Mouse (Mus musculus) c-Kit-positive CD71-positive TER-119-negative erythroid progenitor cells, embryonic 14.5 days (primary cell): ENCODE data around the gene Itgb8.

Experiments
- DNase-seq: peaks from one replicate; pipeline ENCODE4 v3.0.0-alpha.2; 2013; ENCODE audit warnings: low read depth

The Itgb8 gene

DNA sequence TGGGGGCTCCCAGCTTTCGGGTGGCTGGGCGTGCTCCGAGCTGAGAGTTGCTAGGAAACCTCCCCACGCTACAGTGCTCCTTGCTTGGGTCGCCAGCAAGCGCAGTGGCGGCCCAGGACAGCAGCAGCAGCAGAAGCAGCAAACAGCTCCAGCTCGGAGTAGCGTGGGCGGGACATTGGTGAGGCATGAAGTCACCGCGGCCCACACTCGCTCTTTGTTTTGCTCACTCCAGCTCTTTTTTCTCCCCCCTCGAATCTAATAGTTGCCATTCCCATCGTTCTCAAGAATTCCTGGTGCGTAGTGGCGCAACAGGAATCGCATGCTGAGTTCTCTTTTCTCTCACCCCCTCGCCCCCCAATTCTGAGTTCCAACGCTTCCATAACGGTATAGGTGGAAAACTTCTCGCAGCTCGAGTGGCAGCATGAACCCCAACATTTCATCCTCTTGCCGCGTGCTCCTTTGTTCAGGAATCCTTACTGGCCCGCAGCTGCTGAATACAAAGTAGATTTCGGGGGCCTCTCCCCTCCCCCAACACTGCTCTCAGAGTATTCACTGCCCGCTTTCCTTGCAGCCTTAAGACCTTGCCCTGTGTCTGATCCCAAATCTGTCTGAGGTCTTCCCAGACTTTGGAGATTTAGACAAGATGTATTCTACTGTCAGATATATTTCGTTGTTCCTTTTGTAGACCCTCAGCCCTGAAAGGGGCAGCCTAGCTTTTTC is at the start of gene Itgb8:
TSS of gene Itgb8 (minus strand) at position 107 of the 720 bp plus-strand sequence.
- no peak for DNase-seq

- DNase-seq: no peak
Measured at GRCm38 (mm10) chr12:119276282-119276681, 37.7 kb upstream of the Itgb8 start.

DNA sequence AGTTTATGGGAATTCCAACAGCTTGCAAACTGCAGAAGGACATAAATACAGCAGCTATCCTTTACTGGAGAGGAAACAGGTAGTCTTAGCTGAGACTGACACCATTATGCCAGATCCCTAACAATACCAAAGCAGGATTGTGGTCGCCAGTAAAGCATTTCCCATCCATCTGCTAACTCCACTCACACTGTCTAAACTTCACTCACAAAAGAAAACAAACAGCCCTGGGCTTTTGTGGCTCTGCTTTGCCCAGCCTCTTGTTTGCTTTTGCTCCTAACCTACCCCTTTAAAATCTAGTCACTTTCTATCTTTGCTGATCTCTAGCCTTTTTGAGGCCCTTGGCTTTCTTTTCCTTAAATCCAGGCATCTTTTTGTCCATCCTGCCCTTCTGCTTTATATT is 35.0 kb upstream of the Itgb8 start:
- no peak for DNase-seq

GRCm38 (mm10) chr12:119271964-119272363 is 33.4 kb upstream of the Itgb8 start:
- no peak for DNase-seq

GRCm38 (mm10) chr12:119270036-119270435 is 31.4 kb upstream of the Itgb8 start:
- DNase-seq: no peak

DNA sequence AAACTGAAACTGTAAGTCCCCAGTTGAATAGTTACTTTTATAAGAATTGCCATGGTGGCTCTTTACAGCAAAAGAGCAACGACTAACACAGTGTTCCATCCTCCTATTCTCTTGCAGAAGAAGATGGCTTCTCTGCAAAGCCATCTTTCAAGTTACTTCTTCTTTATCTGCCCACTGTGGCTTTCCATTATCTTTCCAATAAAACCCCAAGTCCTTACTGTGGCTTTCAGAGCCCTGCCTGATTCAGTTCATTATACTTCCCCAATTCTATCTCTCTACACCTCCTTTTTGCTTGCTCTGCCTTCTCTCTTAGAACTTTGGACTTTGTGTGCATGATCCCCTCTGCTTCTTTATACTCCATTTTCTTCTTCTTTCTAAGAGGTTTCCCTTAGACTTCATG is 30.1 kb upstream of the Itgb8 start:
- no peak for DNase-seq

DNA sequence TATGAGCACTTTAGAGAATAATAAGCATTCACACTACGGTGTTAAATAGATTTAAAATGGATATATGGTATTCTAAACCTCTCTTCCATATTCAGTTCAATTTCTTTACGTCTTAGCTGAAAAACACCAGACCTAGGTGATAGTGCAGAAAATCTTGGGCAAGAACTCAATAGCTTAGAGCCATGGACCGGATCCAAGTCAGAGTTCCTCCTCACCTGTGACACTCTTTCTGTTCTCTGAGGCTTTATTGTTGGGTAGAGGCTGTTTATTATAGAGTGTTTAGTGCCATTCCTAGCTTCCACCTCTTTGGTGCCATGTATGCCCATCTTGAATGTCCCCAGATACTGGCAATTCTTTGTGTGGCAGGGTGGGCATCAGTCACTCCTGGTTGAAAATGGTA is 25.9 kb upstream of the Itgb8 start:
- no peak for DNase-seq

DNA sequence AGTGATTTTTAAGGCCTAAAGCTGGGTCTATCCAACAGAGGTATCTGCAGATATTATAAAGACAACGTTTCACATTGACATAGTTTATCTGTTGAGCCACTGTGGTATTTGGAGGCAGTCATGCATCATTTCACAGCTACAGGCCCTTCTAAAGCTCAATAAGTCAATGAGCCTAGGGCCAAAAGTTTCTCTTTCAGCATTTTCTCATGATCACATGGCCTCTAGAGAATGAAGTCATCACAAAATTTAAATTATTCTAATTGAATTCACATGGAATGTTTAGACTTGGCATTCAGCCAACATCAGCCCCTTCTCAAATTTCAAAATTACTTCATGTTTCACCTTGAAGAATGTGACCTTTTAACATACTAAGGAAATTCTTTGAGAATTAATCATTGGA is 10.0 kb upstream of the Itgb8 start:
- DNase-seq: no peak

DNA sequence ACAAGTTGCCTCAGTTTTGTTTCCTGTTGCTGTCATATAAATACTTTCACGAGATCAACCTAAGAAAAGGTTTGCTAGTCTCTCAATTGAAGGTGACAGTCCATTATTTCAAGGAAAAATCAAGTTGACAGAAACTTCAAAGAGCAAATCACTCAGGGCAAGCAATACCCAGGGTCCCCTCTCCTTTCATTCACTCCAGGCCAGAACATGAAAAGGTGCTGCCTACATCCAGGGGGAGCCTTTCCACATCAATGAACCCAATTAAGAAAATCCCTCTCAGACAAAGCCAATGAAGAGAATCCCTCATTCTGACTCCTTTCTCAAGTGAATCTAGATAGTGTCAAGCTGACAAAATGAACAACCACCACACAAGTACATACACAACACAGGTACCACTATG is 2.5 kb upstream of the Itgb8 start:
- DNase-seq: no peak

- no peak for DNase-seq
Measured at GRCm38 (mm10) chr12:119237921-119238695, 494 bp downstream of the Itgb8 start.

- DNase-seq: no peak
Measured at GRCm38 (mm10) chr12:119237241-119237920, 1.2 kb downstream of the Itgb8 start.

DNA sequence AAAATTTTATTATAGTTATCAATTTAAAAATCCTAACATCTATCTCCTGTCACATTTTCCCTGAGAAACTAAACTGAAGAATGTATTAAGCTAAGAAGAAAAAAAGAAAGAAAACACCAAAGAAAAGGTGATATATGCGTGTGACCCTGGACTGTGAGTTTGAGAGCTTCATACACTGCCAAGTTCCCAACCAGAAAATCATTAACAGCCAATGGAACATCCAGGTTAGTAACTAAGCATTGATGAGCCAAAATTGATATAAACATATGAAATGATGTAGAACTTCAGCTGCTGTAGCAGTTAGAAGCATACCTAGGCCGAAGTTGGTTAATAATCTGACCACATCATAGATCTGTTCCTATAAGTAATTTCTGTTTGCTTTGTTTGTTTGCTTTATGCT is 6.8 kb downstream of the Itgb8 start:
- DNase-seq: no peak

DNA sequence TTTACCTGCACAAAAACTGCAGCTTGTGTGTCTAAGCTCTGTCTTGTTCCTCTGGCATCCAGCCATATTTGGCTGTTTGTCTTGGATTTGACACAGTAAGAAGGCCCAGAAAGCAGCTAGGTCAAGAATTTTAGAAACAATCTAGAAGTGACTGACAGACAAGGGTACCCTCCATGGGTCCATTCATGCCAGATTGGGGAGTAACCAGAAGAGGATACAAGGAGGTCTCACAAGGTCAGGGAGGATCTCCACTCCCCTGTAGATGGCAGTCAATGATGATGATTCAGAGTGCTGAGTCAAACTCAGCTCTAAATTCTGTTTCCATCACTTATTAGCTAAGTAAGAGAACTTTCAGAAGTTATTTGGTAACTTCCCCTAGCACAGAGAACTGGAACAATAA is 8.2 kb downstream of the Itgb8 start:
- no peak for DNase-seq

DNA sequence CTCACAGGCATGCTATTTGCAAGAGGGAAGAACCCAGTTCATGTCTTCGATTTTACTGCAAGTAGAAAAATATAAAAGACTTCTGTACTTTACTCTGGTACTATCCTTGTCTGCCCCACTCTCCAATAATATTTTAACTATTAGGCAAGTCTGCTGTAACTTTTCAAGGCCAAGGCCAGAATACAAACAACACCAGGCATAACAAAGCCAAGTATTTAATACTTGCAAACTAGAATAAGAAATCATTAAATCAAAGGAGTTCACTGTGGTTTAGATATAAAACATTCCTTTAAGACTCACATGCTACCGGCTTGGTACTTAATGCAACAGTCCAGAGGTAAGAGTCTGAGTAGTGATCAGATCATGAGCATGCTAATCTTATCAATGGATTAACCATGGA is 9.0 kb downstream of the Itgb8 start:
- DNase-seq: no peak

DNA sequence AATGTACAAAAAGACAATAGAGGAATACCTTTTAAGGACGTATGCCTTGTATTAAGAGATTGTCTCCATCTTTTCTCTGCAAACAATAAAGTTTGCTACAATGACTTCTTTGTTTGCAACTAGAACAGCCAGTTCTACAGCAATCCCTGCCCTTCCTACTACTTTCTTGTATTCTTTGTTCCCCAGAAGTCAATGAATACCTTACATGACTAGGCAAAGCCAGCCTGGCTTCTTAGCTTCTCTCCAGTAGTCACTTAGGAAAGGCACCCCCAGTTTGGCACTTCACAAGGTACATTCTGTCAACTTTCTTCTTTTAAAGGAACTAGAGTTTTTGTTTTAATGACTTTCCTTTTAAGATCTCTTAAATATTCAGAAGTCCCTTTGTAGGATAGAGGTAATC is 10.7 kb downstream of the Itgb8 start:
- DNase-seq: no peak

- no peak for DNase-seq
Measured at GRCm38 (mm10) chr12:119224699-119225098, 13.9 kb downstream of the Itgb8 start.

- DNase-seq: no peak
Measured at GRCm38 (mm10) chr12:119219409-119219808, 19.2 kb downstream of the Itgb8 start.

DNA sequence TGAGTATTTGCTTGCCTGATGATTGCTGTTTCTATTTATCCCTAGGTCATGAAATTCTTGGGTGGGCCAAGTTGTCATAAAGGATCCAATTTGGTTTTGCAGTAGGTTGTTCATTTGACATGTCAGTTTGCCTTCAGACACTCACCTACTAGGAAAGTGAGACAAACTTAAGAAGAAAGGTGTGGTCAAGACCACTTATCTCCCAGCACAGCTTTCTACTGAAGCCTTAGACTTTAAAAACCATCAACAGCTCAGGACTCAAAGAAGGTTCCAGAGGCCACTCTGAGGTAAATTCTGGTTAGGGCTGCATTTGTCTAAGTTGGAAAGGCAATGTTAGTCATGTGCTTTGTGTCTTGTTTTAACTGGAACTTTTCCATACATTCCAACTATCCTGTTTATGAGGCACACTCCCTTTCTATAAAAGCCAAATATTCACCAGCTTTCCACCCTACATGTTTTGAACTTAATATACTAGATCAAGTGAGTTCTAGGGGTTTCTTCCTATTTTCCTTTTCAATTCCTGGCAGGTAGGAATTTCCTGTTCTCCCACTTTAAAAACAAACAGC is 20.8 kb downstream of the Itgb8 start:
- peak; percentile 27 for DNase-seq

- no peak for DNase-seq
Measured at GRCm38 (mm10) chr12:119215225-119215624, 23.4 kb downstream of the Itgb8 start.

DNA sequence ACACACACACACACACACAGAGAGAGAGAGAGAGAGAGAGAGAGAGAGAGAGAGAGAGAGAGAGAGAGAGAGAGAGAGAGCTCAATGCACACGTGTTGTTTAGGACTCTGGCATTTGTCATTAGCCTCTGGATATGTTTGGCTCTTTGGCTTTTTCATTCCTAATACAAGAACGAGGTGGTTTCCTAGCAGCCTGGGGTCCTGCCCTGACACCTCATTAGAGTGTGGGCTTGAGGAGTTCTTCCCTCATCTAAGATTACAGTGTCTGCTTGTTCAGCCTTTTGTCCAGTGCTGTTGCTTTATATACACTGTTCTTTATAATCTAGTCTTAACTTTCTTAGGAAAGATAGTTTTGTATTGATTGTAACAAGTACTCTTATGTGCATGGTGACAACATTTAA is 27.1 kb downstream of the Itgb8 start:
- no peak for DNase-seq

- no peak for DNase-seq
Measured at GRCm38 (mm10) chr12:119210590-119210989, 28.0 kb downstream of the Itgb8 start.

- DNase-seq: no peak
Measured at GRCm38 (mm10) chr12:119210073-119210425, 28.6 kb downstream of the Itgb8 start.
